Mouse (Mus musculus) small intestine, adult 2 months (tissue): Measurements from ENCODE around the gene Ptges3l. TPM values are rescaled to one million over a fixed set of nuclear protein-coding genes. Genes with fewer than 3 reads are reported as not detected.

ENCODE experiments used
- H3K27ac ChIP-seq: fragments of 200-500 bp; 2 replicates; pipeline ENCODE4 v1.5.1; 2012; ENCODE audit warnings: low read depth, low read length, control low read depth, inconsistent platforms; ENCODE audit not compliant: insufficient read depth
- H3K27me3 ChIP-seq: fragments of 200-500 bp; 2 replicates; pipeline ENCODE4 v1.6.1; 2012; ENCODE audit warnings: mild to moderate bottlenecking, moderate library complexity, low read length, inconsistent platforms; ENCODE audit not compliant: control insufficient read depth, insufficient read depth
- H3K36me3 ChIP-seq: fragments of 200-500 bp; 2 replicates; pipeline ENCODE4 v1.6.1; 2012; ENCODE audit warnings: mild to moderate bottlenecking, low read length, control low read depth, inconsistent platforms; ENCODE audit not compliant: control insufficient read depth, insufficient read depth
- H3K4me1 ChIP-seq: fragments of 200-500 bp; 2 replicates; pipeline ENCODE4 v1.6.1; 2012; ENCODE audit warnings: low read length, inconsistent platforms, mixed read lengths; ENCODE audit not compliant: control insufficient read depth, insufficient read depth, insufficient read length
- H3K4me3 ChIP-seq: fragments of 200-500 bp; 2 replicates; pipeline ENCODE4 v1.5.1; 2012; ENCODE audit warnings: low read depth, mild to moderate bottlenecking, control low read depth, inconsistent platforms, low read length, moderate library complexity
- CTCF ChIP-seq: fragments of 200-500 bp; IDR thresholded peaks from 2 replicates; pipeline ENCODE4 v1.5.1; 2012; ENCODE audit warnings: low read depth, mild to moderate bottlenecking, control low read depth, inconsistent platforms, low read length, moderate library complexity, mixed read lengths; ENCODE audit not compliant: insufficient replicate concordance, insufficient read length; ENCODE audit errors: extremely low read depth
- POLR2A ChIP-seq: fragments of 200-500 bp; IDR thresholded peaks from 2 replicates; pipeline ENCODE4 v1.6.1; 2012; ENCODE audit warnings: low read depth, mild to moderate bottlenecking, control low read depth, inconsistent platforms, low read length, moderate library complexity
- WGBS: fragments of 180-500 bp; shearing (Covaris S2); methylation state at CpG from one replicate; pipeline ENCODE4 v1.1.7; 2018; 5-methylcytosine and 5-hydroxymethylcytosine counted together
- polyA plus RNA-seq: library from polyadenylated mRNA; depleted of rRNA; stranded (reverse); fragments of >200 nt; gene quantifications from 2 replicates; pipeline ENCODE4 v1.2.3, GENCODE M21; 2012

The Ptges3l gene
- polyA plus RNA-seq, 1 experiment, result 0.51 TPM

- peaks cover 32% of the 10 kb centered on the region for H3K36me3 ChIP-seq
- 88% methylated on average over 4 of the region's 4 CpGs for whole genome bisulfite sequencing
- H3K4me3 ChIP-seq, result no peak overlapping the region
- no peak overlapping the region for H3K27ac ChIP-seq
- TF ChIP-seq CTCF, result no peak
- no peaks in the 10 kb centered on the region for H3K27me3 ChIP-seq
- H3K4me1 ChIP-seq, result no peaks in the 10 kb centered on the region
These were observed 11.8 kb upstream of the Ptges3l start for GRCm38 (mm10) chr11:101436916-101437315.

- Histone ChIP-seq H3K4me1 (no peaks in the 10 kb centered on the region), H3K4me3 (no peak overlapping the region), H3K27ac (no peak overlapping the region), H3K27me3 (no peaks in the 10 kb centered on the region), H3K36me3 (peaks cover 43% of the 10 kb centered on the region)
- TF ChIP-seq POLR2A (no peak), CTCF (no peak)
- 71% methylated on average over 4 of the region's 4 CpGs for WGBS
These were observed 10.7 kb upstream of the Ptges3l start for GRCm38 (mm10) chr11:101435831-101436230.

- TF ChIP-seq POLR2A, result no peak
- no peak overlapping the region for H3K27ac ChIP-seq
- peaks cover 51% of the 10 kb centered on the region for H3K36me3 ChIP-seq
- 67% methylated on average over 13 of the region's 13 CpGs for WGBS
- H3K27me3 ChIP-seq, result no peaks in the 10 kb centered on the region
- H3K4me3 ChIP-seq, result no peak overlapping the region
- H3K4me1 ChIP-seq, result no peaks in the 10 kb centered on the region
These were observed 8.3 kb upstream of the Ptges3l start for GRCm38 (mm10) chr11:101433396-101433795.

GRCm38 (mm10) chr11:101431327-101431726 lies 6.2 kb upstream of the Ptges3l start:
- WGBS, result 90% methylated on average over 9 of the region's 9 CpGs
- no peak overlapping the region for H3K4me3 ChIP-seq
- TF ChIP-seq POLR2A (no peak), CTCF (no peak)

GRCm38 (mm10) chr11:101426165-101426564 lies 1.0 kb upstream of the Ptges3l start:
- Histone ChIP-seq H3K4me3 (peak overlapping the region; percentile 27), H3K27me3 (no peaks in the 10 kb centered on the region), H3K4me1 (peaks cover 11% of the 10 kb centered on the region; the same call in 1 of the 2 replicates), H3K27ac (no peak overlapping the region), H3K36me3 (peaks cover 11% of the 10 kb centered on the region)
- 22% methylated on average over 8 of the region's 8 CpGs for WGBS
- no peak for TF ChIP-seq CTCF
- no peak for TF ChIP-seq POLR2A

More at GRCm38 (mm10) chr11:101431327-101431726, 6.2 kb upstream of the Ptges3l start:
- Histone ChIP-seq H3K4me1 (peaks cover 4% of the 10 kb centered on the region; the same call in 1 of the 2 replicates), H3K27me3 (no peaks in the 10 kb centered on the region), H3K27ac (no peak overlapping the region), H3K36me3 (peaks cover 51% of the 10 kb centered on the region)

- Histone ChIP-seq H3K27ac (peak within 1 kb of the TSS; percentile 86), H3K4me1 (peaks cover 11% of the 10 kb centered on the region; the same call in 1 of the 2 replicates), H3K36me3 (0 out of 2 replicates have a peak, but pooled peaks cover under 1% of the 10 kb centered on the region), H3K27me3 (no peaks in the 10 kb centered on the region), H3K4me3 (peak within 1 kb of the TSS; percentile 96)
- TF ChIP-seq POLR2A (no peak), CTCF (no peak)
- WGBS, result 6% methylated on average over 23 of the region's 23 CpGs
These were observed 855 bp downstream of the Ptges3l start, which contains the start of gene Gm27029 for GRCm38 (mm10) chr11:101424105-101424851. Gene Gm27029 (minus strand): TSS chr11:101424796.

GRCm38 (mm10) chr11:101420148-101420547 lies 5.0 kb downstream of the Ptges3l start:
- 87% methylated on average over 5 of the region's 5 CpGs for WGBS
- Histone ChIP-seq H3K27ac (no peak overlapping the region), H3K4me3 (no peak overlapping the region), H3K27me3 (no peaks in the 10 kb centered on the region), H3K36me3 (no peaks in the 10 kb centered on the region), H3K4me1 (peaks cover 4% of the 10 kb centered on the region; the same call in 1 of the 2 replicates)
- TF ChIP-seq CTCF (no peak), POLR2A (no peak)

GRCm38 (mm10) chr11:101419610-101420009 lies 5.5 kb downstream of the Ptges3l start:
- no peak overlapping the region for H3K27ac ChIP-seq
- TF ChIP-seq CTCF, result no peak
- H3K4me1 ChIP-seq, result peaks cover 4% of the 10 kb centered on the region; the same call in 1 of the 2 replicates
- H3K27me3 ChIP-seq, result no peaks in the 10 kb centered on the region
- no peaks in the 10 kb centered on the region for H3K36me3 ChIP-seq
- H3K4me3 ChIP-seq, result no peak overlapping the region
- WGBS, result 70% methylated on average over 3 of the region's 3 CpGs
